8 mouse cellular contexts compared by ENCODE assay signal in the genomic region with DNA sequence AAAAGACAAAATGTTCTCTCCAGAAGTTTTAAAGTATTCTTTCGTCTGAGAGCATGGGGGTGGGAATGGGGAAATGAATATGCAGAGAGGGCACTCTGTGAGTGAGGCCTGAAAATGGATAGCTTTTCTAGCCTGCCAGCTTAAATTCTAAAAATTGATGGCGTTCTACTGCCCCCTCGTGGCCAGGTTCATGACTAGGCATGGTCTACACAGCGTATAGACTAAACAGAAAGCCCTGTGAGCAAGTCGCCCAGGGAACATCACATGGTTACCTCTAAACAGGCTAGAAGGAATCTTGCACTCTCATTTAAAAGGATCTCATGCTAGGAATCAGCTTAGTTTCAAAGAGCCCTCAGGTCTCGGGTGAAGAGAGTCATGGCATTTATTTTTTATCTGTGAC. TPM values are rescaled to one million over a fixed set of nuclear protein-coding genes. Genes with fewer than 3 reads are reported as not detected.
DNase-seq lines count a peak whose midpoint lies in the region; ATAC-seq and TF ChIP-seq lines count a peak whose summit lies in the region.

No protein-coding gene starts in this region.

- no peak overlapping the region for H3K9ac ChIP-seq in limb, embryonic 11.5 days (ENCODE audit: low read length)
- no peak overlapping the region for H3K9ac ChIP-seq in midbrain, embryonic 14.5 days (replicated peaks; ENCODE audit: low read length)

- no peak overlapping the region for H3K4me3 ChIP-seq in kidney, adult 2 months (ENCODE audit: insufficient read depth, low read depth, low read length)
- no peak overlapping the region for H3K4me3 ChIP-seq in limb, embryonic 11.5 days (ENCODE audit: low read depth, low read length)
- no peak overlapping the region for H3K4me3 ChIP-seq in midbrain, embryonic 14.5 days (replicated peaks; ENCODE audit: low read depth, low read length)

- intact Hi-C loops in gastrocnemius, postnatal 14 days (cut with DNase I; ENCODE audit: low total_unique reads), result no loop called here

- peak; percentile 47 to 89 for DNase-seq in adrenal gland, adult (ENCODE audit: inconsistent age in 2 of 2, low spot score in 1 of 2)
- no peak for DNase-seq in adrenal gland, adult 8-10 months
- peak; percentile 81 for DNase-seq in gastrocnemius, postnatal 14 days
- DNase-seq in kidney, adult 2 months, result peak; percentile 75
- DNase-seq in limb, embryonic 11.5 days (ENCODE audit: low spot score), result peak; percentile 94
- peak; percentile 95 for DNase-seq in midbrain, embryonic 14.5 days
- DNase-seq in spleen, adult 18-20 months, result peak; percentile 41 to 80

- no peak overlapping the region for H3K4me2 ChIP-seq in limb, embryonic 11.5 days (ENCODE audit: low read depth, severe bottlenecking)
- no peak overlapping the region for H3K4me2 ChIP-seq in midbrain, embryonic 14.5 days (ENCODE audit: low read length)

- H3K36me3 ChIP-seq in kidney, adult 2 months (ENCODE audit: control insufficient read depth, insufficient read depth, low read length), result no peaks in the 10 kb centered on the region
- no peaks in the 10 kb centered on the region for H3K36me3 ChIP-seq in limb, embryonic 11.5 days (ENCODE audit: control insufficient read depth, insufficient read depth, low read length)
- peaks cover 37% of the 10 kb centered on the region for H3K36me3 ChIP-seq in midbrain, embryonic 14.5 days (ENCODE audit: control insufficient read depth, insufficient read depth, low read length)

- ATAC-seq in common myeloid progenitor, adult 5-6 weeks (replicated peaks; ENCODE audit: low read depth, poor library complexity, severe bottlenecking), result peak; percentile 74
- ATAC-seq in limb, embryonic 11.5 days (ENCODE audit: insufficient number of reproducible peaks, low FRiP score, low TSS enrichment, low read depth), result peak; percentile 61; the same call in 1 of the 2 replicates
- peak; percentile 68 for ATAC-seq in midbrain, embryonic 14.5 days (ENCODE audit: low FRiP score, low TSS enrichment)

- H3K27me3 ChIP-seq in kidney, adult 2 months (replicated peaks; ENCODE audit: control insufficient read depth, insufficient read depth, low read length), result no peaks in the 10 kb centered on the region
- no peaks in the 10 kb centered on the region for H3K27me3 ChIP-seq in limb, embryonic 11.5 days (ENCODE audit: control insufficient read depth, insufficient read depth, low read length)
- no peaks in the 10 kb centered on the region for H3K27me3 ChIP-seq in midbrain, embryonic 14.5 days (ENCODE audit: control insufficient read depth, insufficient read depth, low read length)

- no peak for TF ChIP-seq POLR2A in kidney, adult 2 months (IDR thresholded peaks at IDR 0.05; ENCODE audit: low read depth, low read length)

- WGBS in kidney, adult 2 months, result 7% methylated on average over 6 of the region's 6 CpGs
- 9% methylated on average over 6 of the region's 6 CpGs for WGBS in limb, embryonic 11.5 days
- 8% methylated on average over 6 of the region's 6 CpGs for WGBS in midbrain, embryonic 14.5 days

- H3K4me1 ChIP-seq in kidney, adult 2 months (ENCODE audit: control insufficient read depth, insufficient read depth, low read length), result no peaks in the 10 kb centered on the region
- H3K4me1 ChIP-seq in limb, embryonic 11.5 days (ENCODE audit: control insufficient read depth, insufficient read depth, low read length), result no peaks in the 10 kb centered on the region
- H3K4me1 ChIP-seq in midbrain, embryonic 14.5 days (ENCODE audit: control insufficient read depth, insufficient read depth, low read length), result no peaks in the 10 kb centered on the region

- TF ChIP-seq CTCF in kidney, adult 2 months (conservative IDR thresholded peaks at IDR 0.05; ENCODE audit: insufficient read depth, insufficient read length, low read depth, low read length), result peak; percentile 76

- no peak overlapping the region for H3K27ac ChIP-seq in kidney, adult 2 months (ENCODE audit: insufficient read depth, low read depth, low read length)
- no peak overlapping the region for H3K27ac ChIP-seq in limb, embryonic 11.5 days (replicated peaks; ENCODE audit: low read depth, low read length)
- no peak overlapping the region for H3K27ac ChIP-seq in midbrain, embryonic 14.5 days (replicated peaks; ENCODE audit: low read depth, low read length)

- H3K9me3 ChIP-seq in limb, embryonic 11.5 days (ENCODE audit: control insufficient read depth, low read length), result no peaks in the 10 kb centered on the region
- no peaks in the 10 kb centered on the region for H3K9me3 ChIP-seq in midbrain, embryonic 14.5 days (ENCODE audit: control insufficient read depth, low read length)

RNA-seq across cellular contexts. Expression of a gene that starts 16.8 kb away (rescaled TPM):
- 1 to 10 TPM; 1.2 to 2.0 (median 1.3) TPM for total RNA-seq in adrenal gland, adult 8-10 months (2022)
- total RNA-seq in common myeloid progenitor, adult 5-6 weeks (2017), result 0.05 and 0.49 TPM in 2 replicates
- total RNA-seq in gastrocnemius, postnatal 14 days (2021), result under 1 TPM in 1 of 2 experiments, not detected in 1; 0.06 TPM
- 0.03 and 0.05 TPM in 2 replicates for polyA plus RNA-seq in kidney, adult 2 months (2012; rRNA removed)
- 4.6 and 5.2 TPM in 2 replicates for polyA plus RNA-seq in limb, embryonic 11.5 days (2014; fragmentation: Nextera tagmentation; extraction: Ambion mirVana)
- polyA plus RNA-seq in midbrain, embryonic 14.5 days (2014; fragmentation: Nextera tagmentation; extraction: Ambion mirVana), result 27.2 and 32.4 TPM in 2 replicates

RNA-seq across cellular contexts. Expression of a gene that starts 16.9 kb away (rescaled TPM):
- 10 to 100 TPM; 12.5 to 15.0 (median 14.5) TPM for total RNA-seq in adrenal gland, adult 8-10 months (2022)
- total RNA-seq in common myeloid progenitor, adult 5-6 weeks (2017), result 36.8 and 45.9 TPM in 2 replicates
- 10 to 100 TPM in 1 of 2 experiments, 1 to 10 TPM in 1; 8.7 to 10.6 TPM for total RNA-seq in gastrocnemius, postnatal 14 days (2021)
- 2.1 and 2.8 TPM in 2 replicates for polyA plus RNA-seq in kidney, adult 2 months (2012; rRNA removed)
- 23.2 and 24.5 TPM in 2 replicates for polyA plus RNA-seq in limb, embryonic 11.5 days (2014; fragmentation: Nextera tagmentation; extraction: Ambion mirVana)
- 16.5 and 18.8 TPM in 2 replicates for polyA plus RNA-seq in midbrain, embryonic 14.5 days (2014; fragmentation: Nextera tagmentation; extraction: Ambion mirVana)

RNA-seq across cellular contexts. Expression of a gene that starts 23.4 kb away (rescaled TPM):
- not detected for total RNA-seq in adrenal gland, adult 8-10 months (2022)
- total RNA-seq in common myeloid progenitor, adult 5-6 weeks (2017), result not detected in 2 replicates
- total RNA-seq in gastrocnemius, postnatal 14 days (2021), result not detected
- polyA plus RNA-seq in kidney, adult 2 months (2012; rRNA removed), result not detected in 2 replicates
- not detected in 2 replicates for polyA plus RNA-seq in limb, embryonic 11.5 days (2014; fragmentation: Nextera tagmentation; extraction: Ambion mirVana)
- not detected in 2 replicates for polyA plus RNA-seq in midbrain, embryonic 14.5 days (2014; fragmentation: Nextera tagmentation; extraction: Ambion mirVana)

RNA-seq across cellular contexts. Expression of a gene that starts 28.6 kb away (rescaled TPM):
- under 1 TPM in 3 of 4 experiments, not detected in 1; 0.17 to 0.46 (median 0.30) TPM for total RNA-seq in adrenal gland, adult 8-10 months (2022)
- total RNA-seq in common myeloid progenitor, adult 5-6 weeks (2017), result 0.82 TPM in 1 of 2 replicates, not detected in the other
- under 1 TPM in 1 of 2 experiments, not detected in 1; 0.09 TPM for total RNA-seq in gastrocnemius, postnatal 14 days (2021)
- polyA plus RNA-seq in kidney, adult 2 months (2012; rRNA removed), result 0.05 TPM in 1 of 2 replicates, not detected in the other
- polyA plus RNA-seq in limb, embryonic 11.5 days (2014; fragmentation: Nextera tagmentation; extraction: Ambion mirVana), result 0.43 and 0.52 TPM in 2 replicates
- 0.62 and 0.74 TPM in 2 replicates for polyA plus RNA-seq in midbrain, embryonic 14.5 days (2014; fragmentation: Nextera tagmentation; extraction: Ambion mirVana)

RNA-seq across cellular contexts. Expression of a gene that starts 28.7 kb away (rescaled TPM):
- 1 to 10 TPM; 4.2 to 4.8 (median 4.6) TPM for total RNA-seq in adrenal gland, adult 8-10 months (2022)
- total RNA-seq in common myeloid progenitor, adult 5-6 weeks (2017), result 12.2 and 16.4 TPM in 2 replicates
- 1 to 10 TPM; 1.1 to 1.5 TPM for total RNA-seq in gastrocnemius, postnatal 14 days (2021)
- 0.81 and 0.87 TPM in 2 replicates for polyA plus RNA-seq in kidney, adult 2 months (2012; rRNA removed)
- 23.8 and 24.4 TPM in 2 replicates for polyA plus RNA-seq in limb, embryonic 11.5 days (2014; fragmentation: Nextera tagmentation; extraction: Ambion mirVana)
- polyA plus RNA-seq in midbrain, embryonic 14.5 days (2014; fragmentation: Nextera tagmentation; extraction: Ambion mirVana), result 16.4 and 21.3 TPM in 2 replicates
